Mouse (Mus musculus) embryonic facial prominence, embryonic 11.5 days (tissue): ENCODE measurements at regions not wholly inside any gene's neighbourhood (a gene's known extent, or its start where the extent isn't known, plus 50 kb on each side); places are given as distances from the start of the nearest gene placed in this dataset.

ENCODE experiments used
- ATAC-seq: fragments of 200-750 bp; cut with Nextera tagmentation; replicated peaks from 2 replicates; pipeline ENCODE4 v1.8.0; 2017; ENCODE audit warnings: low read depth; ENCODE audit not compliant: insufficient number of reproducible peaks, low FRiP score, low TSS enrichment
- DNase-seq: peaks from one replicate; pipeline ENCODE4 v3.0.0-alpha.2; 2015; ENCODE audit warnings: low spot score
- H3K27ac ChIP-seq: fragments of 300-500 bp; sonication (generic); replicated peaks from 2 replicates; pipeline ENCODE4 v1.5.1; 2014; ENCODE audit warnings: mild to moderate bottlenecking, low read depth, low read length, control low read depth
- H3K27me3 ChIP-seq: fragments of 300-500 bp; sonication (generic); 2 replicates; pipeline ENCODE4 v1.6.1; 2014; ENCODE audit warnings: mild to moderate bottlenecking, low read length, moderate library complexity, mixed read lengths; ENCODE audit not compliant: control insufficient read depth, insufficient read depth
- H3K36me3 ChIP-seq: fragments of 300-500 bp; sonication (generic); replicated peaks from 2 replicates; pipeline ENCODE4 v1.6.1; 2014; ENCODE audit warnings: low read depth, mild to moderate bottlenecking, low read length, moderate library complexity, mixed read lengths; ENCODE audit not compliant: control insufficient read depth, insufficient read depth
- H3K4me1 ChIP-seq: fragments of 300-500 bp; sonication (generic); 2 replicates; pipeline ENCODE4 v1.6.1; 2014; ENCODE audit warnings: low read length, mixed read lengths; ENCODE audit not compliant: control insufficient read depth, insufficient read depth
- H3K4me2 ChIP-seq: fragments of 300-500 bp; sonication (generic); 2 replicates; pipeline ENCODE4 v1.6.1; 2014; ENCODE audit warnings: low read depth, mild to moderate bottlenecking, control low read depth, low read length, moderate library complexity
- H3K4me3 ChIP-seq: fragments of 300-500 bp; sonication (generic); 2 replicates; pipeline ENCODE4 v1.5.1; 2014; ENCODE audit warnings: low read depth, low read length, control low read depth
- H3K9ac ChIP-seq: fragments of 300-500 bp; sonication (generic); replicated peaks from 2 replicates; pipeline ENCODE4 v1.6.1; 2014; ENCODE audit warnings: mild to moderate bottlenecking, control low read depth, low read length
- H3K9me3 ChIP-seq: fragments of 300-500 bp; sonication (generic); replicated peaks from 2 replicates; pipeline ENCODE4 v1.6.1; 2016; ENCODE audit warnings: mild to moderate bottlenecking, low read length, inconsistent platforms, mixed read lengths; ENCODE audit not compliant: control insufficient read depth
- WGBS: fragments of 180-500 bp; shearing (Covaris S2); extraction: QIAGEN DNeasy Blood & Tissue Kit; methylation state at CpG from one replicate; pipeline ENCODE4 v1.1.7; 2014; 5-methylcytosine and 5-hydroxymethylcytosine counted together

DNA sequence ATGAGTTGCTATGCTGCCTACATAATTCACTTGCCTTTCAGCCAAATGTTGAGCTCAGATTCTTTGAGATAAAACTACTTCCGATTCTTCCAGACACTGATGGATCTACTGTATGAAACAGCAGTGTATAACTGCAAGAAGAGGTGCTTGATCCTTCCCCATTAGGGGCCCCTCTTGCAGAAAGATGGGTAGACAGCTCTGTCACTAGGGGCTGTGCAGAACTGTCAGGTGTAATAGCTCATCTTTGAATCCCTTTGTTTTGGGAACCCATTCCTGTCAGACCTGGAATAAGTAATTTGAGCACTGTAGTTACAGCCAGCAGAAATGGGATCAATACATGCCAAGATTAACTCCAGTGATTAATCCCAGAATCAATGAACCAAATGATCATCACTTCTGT is 68.8 kb upstream of the Reg3g start:
- Histone ChIP-seq H3K27me3 (no peaks in the 10 kb centered on the region), H3K36me3 (no peaks in the 10 kb centered on the region), H3K4me1 (no peaks in the 10 kb centered on the region), H3K9me3 (no peaks in the 10 kb centered on the region), H3K9ac (no peak overlapping the region), H3K4me3 (no peak overlapping the region), H3K27ac (no peak overlapping the region), H3K4me2 (no peak overlapping the region)
- ATAC-seq: no peak
- no peak for DNase-seq
- WGBS: 81% methylated on average over 1 of the region's 1 CpGs

GRCm38 (mm10) chr6:78526986-78527762 is 58.5 kb upstream of the Reg3g start:
- Histone ChIP-seq H3K4me1 (no peaks in the 10 kb centered on the region), H3K9me3 (no peaks in the 10 kb centered on the region), H3K27me3 (no peaks in the 10 kb centered on the region), H3K36me3 (no peaks in the 10 kb centered on the region), H3K4me3 (no peak overlapping the region), H3K27ac (no peak overlapping the region), H3K9ac (no peak overlapping the region), H3K4me2 (no peak overlapping the region)
- no peak for ATAC-seq
- DNase-seq: no peak
- WGBS: 72% methylated on average over 4 of the region's 4 CpGs
